Mouse (Mus musculus) neural tube, embryonic 11.5 days (tissue): ENCODE results near the gene Cdk20. TPM values are rescaled to one million over a fixed set of nuclear protein-coding genes. Genes with fewer than 3 reads are reported as not detected.

Experiments used
- ATAC-seq: fragments of 200-750 bp; cut with Nextera tagmentation; 2 replicates; pipeline ENCODE4 v1.8.0; 2017; ENCODE audit warnings: moderate number of reproducible peaks, mild to moderate bottlenecking, moderate TSS enrichment, moderate library complexity; ENCODE audit not compliant: insufficient read depth, low FRiP score, low TSS enrichment
- DNase-seq: peaks from one replicate; pipeline ENCODE4 v3.0.0-alpha.2; 2015; ENCODE audit warnings: low spot score
- H3K27ac ChIP-seq: fragments of 300-500 bp; sonication (generic); 2 replicates; pipeline ENCODE4 v1.5.1; 2014; ENCODE audit warnings: low read depth, mild to moderate bottlenecking, low read length
- H3K27me3 ChIP-seq: fragments of 300-500 bp; sonication (generic); 2 replicates; pipeline ENCODE4 v1.6.1; 2014; ENCODE audit warnings: mild to moderate bottlenecking, low read length, mixed read lengths; ENCODE audit not compliant: control insufficient read depth, insufficient read depth
- H3K36me3 ChIP-seq: fragments of 300-500 bp; sonication (generic); 2 replicates; pipeline ENCODE4 v1.6.1; 2014; ENCODE audit warnings: mild to moderate bottlenecking, low read length, moderate library complexity, mixed read lengths; ENCODE audit not compliant: control insufficient read depth, insufficient read depth
- H3K4me1 ChIP-seq: fragments of 300-500 bp; sonication (generic); 2 replicates; pipeline ENCODE4 v1.6.1; 2014; ENCODE audit warnings: low read length, mixed read lengths; ENCODE audit not compliant: control insufficient read depth, insufficient read depth
- H3K4me2 ChIP-seq: fragments of 300-500 bp; sonication (generic); 2 replicates; pipeline ENCODE4 v1.6.1; 2014; ENCODE audit warnings: low read depth, mild to moderate bottlenecking, moderate library complexity
- H3K4me3 ChIP-seq: fragments of 300-500 bp; sonication (generic); 2 replicates; pipeline ENCODE4 v1.5.1; 2014; ENCODE audit warnings: low read depth, low read length
- H3K9ac ChIP-seq: fragments of 300-500 bp; sonication (generic); 2 replicates; pipeline ENCODE4 v1.6.1; 2014; ENCODE audit warnings: mild to moderate bottlenecking, low read length
- H3K9me3 ChIP-seq: fragments of 300-500 bp; sonication (generic); 2 replicates; pipeline ENCODE4 v1.6.1; 2016; ENCODE audit warnings: low read length; ENCODE audit not compliant: control insufficient read depth
- WGBS: fragments of 180-500 bp; shearing (Covaris S2); extraction: QIAGEN DNeasy Blood & Tissue Kit; methylation state at CpG from one replicate; pipeline ENCODE4 v1.1.7; 2014; 5-methylcytosine and 5-hydroxymethylcytosine counted together
- polyA plus RNA-seq: library from polyadenylated mRNA; unstranded; fragments of >200 nt; fragmentation: Nextera tagmentation; extraction: Ambion mirVana; gene quantifications from 2 replicates; pipeline ENCODE4 v1.2.1, GENCODE M21; 2014

The Cdk20 gene
- polyA plus RNA-seq, 1 experiment from 2014 or later: 6.9 TPM

DNA sequence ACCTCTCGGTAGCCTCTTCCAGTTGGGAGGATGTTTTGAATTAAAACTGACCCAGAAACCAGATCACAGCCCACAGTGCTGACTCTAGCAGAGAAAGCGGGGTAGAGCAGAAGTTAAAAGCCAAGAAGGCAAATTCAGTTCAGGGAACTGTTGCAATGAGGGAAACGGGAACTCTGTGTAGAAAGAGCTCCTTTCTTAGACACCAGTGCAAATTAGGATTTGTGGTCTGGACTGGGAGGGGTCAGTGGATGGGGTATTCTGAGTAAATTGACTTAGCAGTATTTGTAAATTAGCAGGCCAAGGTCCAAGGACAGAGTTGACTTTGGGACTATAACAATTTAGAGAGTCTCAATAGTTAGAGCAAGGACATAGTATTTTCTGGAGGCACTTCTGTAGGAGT is 30.1 kb upstream of the Cdk20 start:
- Histone ChIP-seq H3K27me3 (no peaks in the 10 kb centered on the region), H3K27ac (no peak overlapping the region), H3K4me1 (no peaks in the 10 kb centered on the region), H3K9ac (no peak overlapping the region), H3K4me3 (no peak overlapping the region), H3K36me3 (no peaks in the 10 kb centered on the region), H3K4me2 (no peak overlapping the region), H3K9me3 (no peaks in the 10 kb centered on the region)
- 72% methylated on average over 3 of the region's 3 CpGs for WGBS
- DNase-seq (no peak), ATAC-seq (no peak)

- no peak for DNase-seq
- no peaks in the 10 kb centered on the region for H3K4me1 ChIP-seq
- no peaks in the 10 kb centered on the region for H3K36me3 ChIP-seq
- no peak overlapping the region for H3K4me2 ChIP-seq
- ATAC-seq: no peak
- H3K27ac ChIP-seq: no peak overlapping the region
- H3K9ac ChIP-seq: no peak overlapping the region
- WGBS: 89% methylated on average over 10 of the region's 10 CpGs
- no peaks in the 10 kb centered on the region for H3K27me3 ChIP-seq
- H3K4me3 ChIP-seq: no peak overlapping the region
- no peaks in the 10 kb centered on the region for H3K9me3 ChIP-seq
Observed at GRCm38 (mm10) chr13:64402504-64402949, 29.6 kb upstream of the Cdk20 start.

DNA sequence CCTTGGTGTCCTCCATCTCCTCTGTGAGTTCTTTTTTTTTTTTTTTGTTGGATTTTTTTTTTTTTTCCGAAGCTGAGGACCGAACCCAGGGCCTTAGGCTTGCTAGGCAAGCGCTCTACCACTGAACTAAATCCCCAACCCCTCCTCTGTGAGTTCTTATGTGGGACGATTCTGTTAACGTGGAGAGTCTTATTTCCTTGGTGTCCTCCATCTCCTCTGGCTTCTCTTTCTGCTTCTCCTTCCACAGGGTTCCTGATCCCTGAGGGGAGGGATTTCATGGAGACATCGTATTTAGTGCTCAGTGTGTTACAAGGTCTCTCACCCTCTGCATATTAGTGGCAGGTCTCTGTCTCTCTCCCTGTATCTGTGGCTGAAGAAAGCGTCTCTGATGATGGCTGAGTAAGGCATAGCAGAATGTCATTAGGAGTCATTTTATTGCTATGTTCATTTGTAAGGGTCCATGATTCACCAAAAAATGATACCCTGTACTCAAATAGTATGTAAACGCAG is 29.1 kb upstream of the Cdk20 start:
- Histone ChIP-seq H3K9ac (no peak overlapping the region), H3K36me3 (no peaks in the 10 kb centered on the region), H3K27ac (no peak overlapping the region), H3K4me3 (no peak overlapping the region), H3K27me3 (no peaks in the 10 kb centered on the region), H3K4me2 (no peak overlapping the region), H3K4me1 (no peaks in the 10 kb centered on the region), H3K9me3 (no peaks in the 10 kb centered on the region)
- 89% methylated on average over 8 of the region's 8 CpGs for WGBS
- ATAC-seq: no peak
- no peak for DNase-seq

DNA sequence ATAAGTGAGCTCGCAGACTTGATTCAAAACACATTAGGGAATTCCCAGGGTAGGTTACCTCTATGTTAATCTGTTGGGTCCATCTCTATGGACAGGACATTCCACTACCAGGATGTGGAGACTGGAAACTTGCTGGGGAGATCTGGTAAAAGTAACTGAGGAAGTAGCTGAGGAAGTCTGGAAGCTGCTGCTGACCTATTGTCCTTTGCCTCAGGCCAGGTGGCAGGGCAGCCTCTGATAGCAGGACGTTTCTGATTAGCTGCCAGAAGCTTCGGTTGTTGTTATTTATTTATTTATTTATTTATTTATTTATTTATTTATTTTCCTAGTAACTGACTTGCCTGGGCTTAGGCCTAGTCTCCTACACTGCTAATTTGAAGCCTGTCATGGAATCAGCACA is 28.6 kb upstream of the Cdk20 start:
- WGBS: 78% methylated on average over 3 of the region's 3 CpGs
- H3K27me3 ChIP-seq: no peaks in the 10 kb centered on the region
- H3K4me2 ChIP-seq: no peak overlapping the region
- no peaks in the 10 kb centered on the region for H3K36me3 ChIP-seq
- H3K4me3 ChIP-seq: no peak overlapping the region
- DNase-seq (no peak), ATAC-seq (no peak)
- no peak overlapping the region for H3K9ac ChIP-seq
- no peaks in the 10 kb centered on the region for H3K4me1 ChIP-seq
- no peaks in the 10 kb centered on the region for H3K9me3 ChIP-seq
- no peak overlapping the region for H3K27ac ChIP-seq

- Histone ChIP-seq H3K36me3 (no peaks in the 10 kb centered on the region), H3K4me3 (no peak overlapping the region), H3K4me1 (no peaks in the 10 kb centered on the region), H3K27me3 (no peaks in the 10 kb centered on the region), H3K9me3 (no peaks in the 10 kb centered on the region), H3K9ac (no peak overlapping the region), H3K4me2 (no peak overlapping the region), H3K27ac (no peak overlapping the region)
- no peak for ATAC-seq
- DNase-seq: no peak
- WGBS: 81% methylated on average over 6 of the region's 6 CpGs
Observed at GRCm38 (mm10) chr13:64405550-64405949, 26.6 kb upstream of the Cdk20 start.

GRCm38 (mm10) chr13:64407992-64408391 is 24.1 kb upstream of the Cdk20 start:
- no peak overlapping the region for H3K4me3 ChIP-seq
- no peak overlapping the region for H3K9ac ChIP-seq
- no peak overlapping the region for H3K4me2 ChIP-seq
- H3K4me1 ChIP-seq: no peaks in the 10 kb centered on the region
- DNase-seq (no peak), ATAC-seq (no peak)
- H3K27me3 ChIP-seq: no peaks in the 10 kb centered on the region
- 92% methylated on average over 5 of the region's 5 CpGs for WGBS
- H3K27ac ChIP-seq: no peak overlapping the region
- H3K9me3 ChIP-seq: no peaks in the 10 kb centered on the region
- H3K36me3 ChIP-seq: no peaks in the 10 kb centered on the region

DNA sequence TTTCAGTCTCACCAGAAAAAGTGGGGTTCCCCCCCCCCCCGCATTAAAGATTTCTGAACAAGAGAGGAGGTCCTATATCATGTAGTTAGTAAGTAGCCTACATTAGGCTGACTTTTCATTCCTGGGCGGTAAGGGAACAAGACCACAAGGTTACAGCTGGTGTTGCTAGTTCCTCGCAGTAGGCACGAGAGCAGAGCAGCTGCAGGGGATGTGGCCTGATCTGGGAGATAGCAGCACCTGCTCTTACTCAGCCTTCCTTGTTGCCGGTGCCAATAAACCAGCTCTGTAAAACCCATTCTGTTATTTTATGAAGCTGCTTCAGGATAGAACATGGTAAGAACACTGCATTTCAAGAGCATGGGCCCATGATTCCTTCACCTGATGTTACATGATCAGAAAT is 21.5 kb upstream of the Cdk20 start:
- Histone ChIP-seq H3K27ac (no peak overlapping the region), H3K4me1 (no peaks in the 10 kb centered on the region), H3K9me3 (no peaks in the 10 kb centered on the region), H3K27me3 (no peaks in the 10 kb centered on the region), H3K36me3 (no peaks in the 10 kb centered on the region), H3K4me3 (no peak overlapping the region), H3K9ac (no peak overlapping the region), H3K4me2 (no peak overlapping the region)
- 77% methylated on average over 5 of the region's 5 CpGs for WGBS
- DNase-seq (no peak), ATAC-seq (no peak)

- Histone ChIP-seq H3K9ac (no peak overlapping the region), H3K36me3 (no peaks in the 10 kb centered on the region), H3K9me3 (no peaks in the 10 kb centered on the region), H3K4me3 (no peak overlapping the region), H3K27ac (no peak overlapping the region), H3K27me3 (no peaks in the 10 kb centered on the region), H3K4me2 (no peak overlapping the region), H3K4me1 (no peaks in the 10 kb centered on the region)
- ATAC-seq (no peak), DNase-seq (no peak)
- 84% methylated on average over 2 of the region's 2 CpGs for WGBS
Observed at GRCm38 (mm10) chr13:64411282-64411681, 20.8 kb upstream of the Cdk20 start.

GRCm38 (mm10) chr13:64412752-64413257 is 19.3 kb upstream of the Cdk20 start:
- no peak for ATAC-seq

More at GRCm38 (mm10) chr13:64412752-64413257, 19.3 kb upstream of the Cdk20 start:
- H3K4me3 ChIP-seq: no peak overlapping the region
- no peaks in the 10 kb centered on the region for H3K4me1 ChIP-seq
- WGBS: 83% methylated on average over 2 of the region's 2 CpGs
- H3K27ac ChIP-seq: no peak overlapping the region
- H3K36me3 ChIP-seq: no peaks in the 10 kb centered on the region
- H3K9ac ChIP-seq: no peak overlapping the region
- H3K4me2 ChIP-seq: no peak overlapping the region
- DNase-seq: no peak
- no peaks in the 10 kb centered on the region for H3K27me3 ChIP-seq
- H3K9me3 ChIP-seq: no peaks in the 10 kb centered on the region
